Mouse (Mus musculus): ENCODE results near the gene Gm28372.

The Gm28372 gene

GRCm38 (mm10) chr2:130411558-130412495 lies 6.8 kb downstream of the Gm28372 start:
- peak; percentile 52 for DNase-seq (ENCODE audit: low read depth, low spot score)

- DNase-seq (ENCODE audit: low read depth, low spot score): no peak
Observed at GRCm38 (mm10) chr2:130412775-130413174, 7.7 kb downstream of the Gm28372 start.

GRCm38 (mm10) chr2:130414094-130414856 lies 9.2 kb downstream of the Gm28372 start:
- DNase-seq (ENCODE audit: low read depth, low spot score): no peak

GRCm38 (mm10) chr2:130421781-130422620 lies 17.0 kb downstream of the Gm28372 start:
- no peak for DNase-seq (ENCODE audit: low read depth, low spot score)

GRCm38 (mm10) chr2:130423397-130424125 lies 18.5 kb downstream of the Gm28372 start:
- DNase-seq (ENCODE audit: low read depth, low spot score): peak; percentile 48

GRCm38 (mm10) chr2:130424126-130424853 lies 19.3 kb downstream of the Gm28372 start, which contains the start of the genes Vps16 and Pced1a:
TSS of gene Vps16 (plus strand) at chr2:130424339.
TSS of gene Pced1a (minus strand) at chr2:130424701.
- DNase-seq (ENCODE audit: low read depth, low spot score): peak; percentile 87

- no peak for DNase-seq (ENCODE audit: low read depth, low spot score)
Observed at GRCm38 (mm10) chr2:130425112-130425511, 20.1 kb downstream of the Gm28372 start.

- DNase-seq (ENCODE audit: low read depth, low spot score): no peak
Observed at GRCm38 (mm10) chr2:130429851-130430250, 24.8 kb downstream of the Gm28372 start.

GRCm38 (mm10) chr2:130430484-130430883 lies 25.4 kb downstream of the Gm28372 start:
- no peak for DNase-seq (ENCODE audit: low read depth, low spot score)

- no peak for DNase-seq (ENCODE audit: low read depth, low spot score)
Observed at GRCm38 (mm10) chr2:130432157-130432556, 27.1 kb downstream of the Gm28372 start.

- DNase-seq (ENCODE audit: low read depth, low spot score): no peak
Observed at GRCm38 (mm10) chr2:130433152-130433551, 28.1 kb downstream of the Gm28372 start.

GRCm38 (mm10) chr2:130436769-130437168 lies 31.7 kb downstream of the Gm28372 start:
- DNase-seq (ENCODE audit: low read depth, low spot score): no peak

- DNase-seq (ENCODE audit: low read depth, low spot score): no peak
Observed at GRCm38 (mm10) chr2:130438861-130439260, 33.8 kb downstream of the Gm28372 start.

- DNase-seq (ENCODE audit: low read depth, low spot score): no peak
Observed at GRCm38 (mm10) chr2:130439840-130440480, 34.9 kb downstream of the Gm28372 start.

- no peak for DNase-seq (ENCODE audit: low read depth, low spot score)
Observed at GRCm38 (mm10) chr2:130442162-130442561, 37.1 kb downstream of the Gm28372 start.

GRCm38 (mm10) chr2:130448449-130448848 lies 43.4 kb downstream of the Gm28372 start:
- no peak for DNase-seq (ENCODE audit: low read depth, low spot score)

- peak; percentile 41 for DNase-seq (ENCODE audit: low read depth, low spot score)
Observed at GRCm38 (mm10) chr2:130449021-130449793, 44.2 kb downstream of the Gm28372 start.

- DNase-seq (ENCODE audit: low read depth, low spot score): peak; percentile 78
Observed at GRCm38 (mm10) chr2:130449794-130450433, 44.9 kb downstream of the Gm28372 start, which contains the start of gene Ptpra. TSS of gene Ptpra (plus strand) at chr2:130450278.
